Mouse (Mus musculus) heart, postnatal 0 days (tissue): ENCODE measurements around the gene Ccdc88c.

Experiments
- CTCF ChIP-seq: IDR thresholded peaks from 2 replicates; pipeline ENCODE4 v1.5.1; 2016; ENCODE audit warnings: antibody characterized with exemption, control low read depth, low read depth
- EP300 ChIP-seq: IDR thresholded peaks from 2 replicates; pipeline ENCODE4 v1.6.1; 2016; ENCODE audit warnings: antibody characterized with exemption, low read depth

GRCm38 (mm10) chr12:100992505-100992904 lies 36.4 kb downstream of the Ccdc88c start:
- TF ChIP-seq EP300 (no peak), CTCF (no peak)
